Mouse (Mus musculus) hindbrain, embryonic 15.5 days (tissue): ENCODE measurements around the gene Zfp365. TPM values are rescaled to one million over a fixed set of nuclear protein-coding genes. Genes with fewer than 3 reads are reported as not detected.

Experiments
- ATAC-seq: fragments of 200-750 bp; cut with Nextera tagmentation; 2 replicates; pipeline ENCODE4 v1.8.0; 2017; ENCODE audit warnings: low read depth, moderate number of reproducible peaks, moderate TSS enrichment; ENCODE audit not compliant: low FRiP score
- H3K27ac ChIP-seq: fragments of 300-500 bp; sonication (generic); replicated peaks from 2 replicates; pipeline ENCODE4 v1.5.1; 2015; ENCODE audit warnings: mild to moderate bottlenecking, inconsistent platforms
- H3K27me3 ChIP-seq: fragments of 300-500 bp; sonication (generic); 2 replicates; pipeline ENCODE4 v1.6.1; 2015; ENCODE audit warnings: control low read depth, inconsistent platforms
- H3K36me3 ChIP-seq: fragments of 300-500 bp; sonication (generic); 2 replicates; pipeline ENCODE4 v1.6.1; 2015; ENCODE audit warnings: control low read depth, inconsistent platforms
- H3K4me1 ChIP-seq: fragments of 300-500 bp; sonication (generic); replicated peaks from 2 replicates; pipeline ENCODE4 v1.6.1; 2015; ENCODE audit warnings: control low read depth, inconsistent platforms
- H3K4me2 ChIP-seq: fragments of 300-500 bp; sonication (generic); 2 replicates; pipeline ENCODE4 v1.6.1; 2015; ENCODE audit warnings: moderate library complexity, mild to moderate bottlenecking, inconsistent platforms
- H3K4me3 ChIP-seq: fragments of 300-500 bp; sonication (generic); 2 replicates; pipeline ENCODE4 v1.5.1; 2015; ENCODE audit warnings: mild to moderate bottlenecking, inconsistent platforms
- H3K9ac ChIP-seq: fragments of 300-500 bp; sonication (generic); 2 replicates; pipeline ENCODE4 v1.6.1; 2015; ENCODE audit warnings: inconsistent platforms
- H3K9me3 ChIP-seq: fragments of 300-500 bp; sonication (generic); 2 replicates; pipeline ENCODE4 v1.6.1; 2016; ENCODE audit warnings: control low read depth, inconsistent platforms
- WGBS: fragments of 180-500 bp; shearing (Covaris S2); methylation state at CpG from one replicate; pipeline ENCODE4 v1.1.7; 2015; 5-methylcytosine and 5-hydroxymethylcytosine counted together
- polyA plus RNA-seq: library from polyadenylated mRNA; unstranded; fragments of >200 nt; fragmentation: Nextera tagmentation; extraction: Ambion mirVana; gene quantifications from 2 replicates; pipeline ENCODE4 v1.2.1, GENCODE M21; 2015

Gene Zfp365
- polyA plus RNA-seq, 1 experiment from 2014 or later, result 6.1 TPM

- H3K9me3 ChIP-seq, result no peaks in the 10 kb centered on the region
- ATAC-seq, result no peak
- 0 out of 2 replicates have a peak, but pooled peaks cover under 1% of the 10 kb centered on the region for H3K4me1 ChIP-seq
- no peaks in the 10 kb centered on the region for H3K27me3 ChIP-seq
- H3K4me3 ChIP-seq, result no peak overlapping the region
- 77% methylated on average over 4 of the region's 4 CpGs for WGBS
- no peak overlapping the region for H3K9ac ChIP-seq
- no peak overlapping the region for H3K27ac ChIP-seq
- H3K4me2 ChIP-seq, result no peak overlapping the region
- H3K36me3 ChIP-seq, result no peaks in the 10 kb centered on the region
Measured at GRCm38 (mm10) chr10:67898949-67899675, 13.3 kb downstream of the Zfp365 start.

- H3K4me2 ChIP-seq, result no peak overlapping the region
- WGBS, result 94% methylated on average over 9 of the region's 9 CpGs
- peaks cover 5% of the 10 kb centered on the region; the same call in 1 of the 2 replicates for H3K4me1 ChIP-seq
Measured at GRCm38 (mm10) chr10:67898355-67898935, 14.0 kb downstream of the Zfp365 start.

GRCm38 (mm10) chr10:67897281-67897680, 15.2 kb downstream of the Zfp365 start:
- no peak for ATAC-seq
- Histone ChIP-seq H3K4me1 (peaks cover 5% of the 10 kb centered on the region; the same call in 1 of the 2 replicates), H3K4me3 (no peak overlapping the region), H3K4me2 (no peak overlapping the region), H3K36me3 (no peaks in the 10 kb centered on the region), H3K27ac (no peak overlapping the region), H3K9ac (no peak overlapping the region), H3K27me3 (no peaks in the 10 kb centered on the region), H3K9me3 (no peaks in the 10 kb centered on the region)
- 88% methylated on average over 6 of the region's 6 CpGs for WGBS

More at GRCm38 (mm10) chr10:67898355-67898935, 14.0 kb downstream of the Zfp365 start:
- Histone ChIP-seq H3K9me3 (no peaks in the 10 kb centered on the region), H3K4me3 (no peak overlapping the region), H3K27ac (no peak overlapping the region), H3K36me3 (no peaks in the 10 kb centered on the region), H3K9ac (no peak overlapping the region), H3K27me3 (no peaks in the 10 kb centered on the region)
- no peak for ATAC-seq

GRCm38 (mm10) chr10:67894683-67895082, 17.8 kb downstream of the Zfp365 start:
- no peak overlapping the region for H3K4me2 ChIP-seq
- H3K4me3 ChIP-seq, result no peak overlapping the region
- no peaks in the 10 kb centered on the region for H3K36me3 ChIP-seq
- H3K27me3 ChIP-seq, result no peaks in the 10 kb centered on the region
- peaks cover 5% of the 10 kb centered on the region; the same call in 1 of the 2 replicates for H3K4me1 ChIP-seq
- WGBS, result 87% methylated on average over 7 of the region's 7 CpGs
- H3K9me3 ChIP-seq, result no peaks in the 10 kb centered on the region
- H3K27ac ChIP-seq, result no peak overlapping the region
- no peak overlapping the region for H3K9ac ChIP-seq
- ATAC-seq, result no peak

GRCm38 (mm10) chr10:67894059-67894458, 18.4 kb downstream of the Zfp365 start:
- H3K9ac ChIP-seq, result no peak overlapping the region
- H3K27me3 ChIP-seq, result no peaks in the 10 kb centered on the region
- WGBS, result 70% methylated on average over 8 of the region's 8 CpGs
- ATAC-seq, result no peak
- H3K4me1 ChIP-seq, result peaks cover 5% of the 10 kb centered on the region; the same call in 1 of the 2 replicates
- no peaks in the 10 kb centered on the region for H3K36me3 ChIP-seq
- H3K9me3 ChIP-seq, result no peaks in the 10 kb centered on the region
- H3K4me2 ChIP-seq, result no peak overlapping the region
- H3K27ac ChIP-seq, result 0 out of 2 replicates have a peak overlapping the region, but pooled peaks have one; percentile 20
- H3K4me3 ChIP-seq, result no peak overlapping the region

- 82% methylated on average over 10 of the region's 10 CpGs for WGBS
- ATAC-seq, result no peak
- Histone ChIP-seq H3K36me3 (no peaks in the 10 kb centered on the region), H3K4me2 (no peak overlapping the region), H3K4me3 (no peak overlapping the region), H3K9me3 (no peaks in the 10 kb centered on the region), H3K9ac (no peak overlapping the region), H3K27me3 (no peaks in the 10 kb centered on the region), H3K27ac (no peak overlapping the region), H3K4me1 (peaks cover 5% of the 10 kb centered on the region; the same call in 1 of the 2 replicates)
Measured at GRCm38 (mm10) chr10:67893226-67893625, 19.2 kb downstream of the Zfp365 start.

GRCm38 (mm10) chr10:67891126-67891525, 21.3 kb downstream of the Zfp365 start:
- Histone ChIP-seq H3K27me3 (no peaks in the 10 kb centered on the region), H3K9me3 (no peaks in the 10 kb centered on the region), H3K4me3 (no peak overlapping the region), H3K4me2 (no peak overlapping the region), H3K27ac (no peak overlapping the region), H3K36me3 (no peaks in the 10 kb centered on the region), H3K4me1 (peaks cover 5% of the 10 kb centered on the region; the same call in 1 of the 2 replicates), H3K9ac (no peak overlapping the region)
- no peak for ATAC-seq
- WGBS, result 90% methylated on average over 6 of the region's 6 CpGs

- WGBS, result 92% methylated on average over 10 of the region's 10 CpGs
Measured at GRCm38 (mm10) chr10:67887971-67888370, 24.5 kb downstream of the Zfp365 start.

GRCm38 (mm10) chr10:67880692-67881091, 31.8 kb downstream of the Zfp365 start:
- H3K9me3 ChIP-seq, result no peaks in the 10 kb centered on the region
- H3K9ac ChIP-seq, result no peak overlapping the region
- H3K4me3 ChIP-seq, result no peak overlapping the region
- H3K36me3 ChIP-seq, result no peaks in the 10 kb centered on the region
- no peaks in the 10 kb centered on the region for H3K27me3 ChIP-seq
- no peak overlapping the region for H3K27ac ChIP-seq
- 89% methylated on average over 4 of the region's 4 CpGs for WGBS
- H3K4me1 ChIP-seq, result no peaks in the 10 kb centered on the region
- no peak for ATAC-seq
- no peak overlapping the region for H3K4me2 ChIP-seq

More at GRCm38 (mm10) chr10:67887971-67888370, 24.5 kb downstream of the Zfp365 start:
- H3K36me3 ChIP-seq, result no peaks in the 10 kb centered on the region
- no peak overlapping the region for H3K4me2 ChIP-seq
- no peak overlapping the region for H3K4me3 ChIP-seq
- H3K27me3 ChIP-seq, result no peaks in the 10 kb centered on the region
- H3K27ac ChIP-seq, result no peak overlapping the region
- no peaks in the 10 kb centered on the region for H3K4me1 ChIP-seq
- ATAC-seq, result no peak
- no peaks in the 10 kb centered on the region for H3K9me3 ChIP-seq
- no peak overlapping the region for H3K9ac ChIP-seq

- Histone ChIP-seq H3K36me3 (no peaks in the 10 kb centered on the region), H3K9ac (no peak overlapping the region), H3K4me2 (no peak overlapping the region), H3K4me3 (no peak overlapping the region), H3K27me3 (no peaks in the 10 kb centered on the region), H3K27ac (no peak overlapping the region), H3K9me3 (no peaks in the 10 kb centered on the region), H3K4me1 (no peaks in the 10 kb centered on the region)
- no peak for ATAC-seq
- WGBS, result 22% methylated on average over 2 of the region's 2 CpGs
Measured at GRCm38 (mm10) chr10:67871811-67872210, 40.7 kb downstream of the Zfp365 start.

- H3K27ac ChIP-seq, result no peak overlapping the region
- no peaks in the 10 kb centered on the region for H3K9me3 ChIP-seq
- no peaks in the 10 kb centered on the region for H3K27me3 ChIP-seq
- no peak overlapping the region for H3K9ac ChIP-seq
- no peaks in the 10 kb centered on the region for H3K4me1 ChIP-seq
- no peaks in the 10 kb centered on the region for H3K36me3 ChIP-seq
- 80% methylated on average over 3 of the region's 3 CpGs for WGBS
- H3K4me3 ChIP-seq, result no peak overlapping the region
- no peak for ATAC-seq
- H3K4me2 ChIP-seq, result no peak overlapping the region
Measured at GRCm38 (mm10) chr10:67868234-67868633, 44.2 kb downstream of the Zfp365 start.

GRCm38 (mm10) chr10:67865841-67866240, 46.6 kb downstream of the Zfp365 start:
- no peak for ATAC-seq
- Histone ChIP-seq H3K4me3 (no peak overlapping the region), H3K4me1 (no peaks in the 10 kb centered on the region), H3K36me3 (no peaks in the 10 kb centered on the region), H3K27me3 (no peaks in the 10 kb centered on the region), H3K9me3 (no peaks in the 10 kb centered on the region), H3K27ac (no peak overlapping the region), H3K9ac (no peak overlapping the region), H3K4me2 (no peak overlapping the region)
- WGBS, result 96% methylated on average over 6 of the region's 6 CpGs
